Mouse (Mus musculus) WW6 (cell line): Measurements from ENCODE around the gene Arid5b.

Experiments
- DNase-seq: peaks from one replicate; pipeline ENCODE4 v3.0.0-alpha.2; 2013; ENCODE audit warnings: low read depth, low spot score

The Arid5b gene

DNA sequence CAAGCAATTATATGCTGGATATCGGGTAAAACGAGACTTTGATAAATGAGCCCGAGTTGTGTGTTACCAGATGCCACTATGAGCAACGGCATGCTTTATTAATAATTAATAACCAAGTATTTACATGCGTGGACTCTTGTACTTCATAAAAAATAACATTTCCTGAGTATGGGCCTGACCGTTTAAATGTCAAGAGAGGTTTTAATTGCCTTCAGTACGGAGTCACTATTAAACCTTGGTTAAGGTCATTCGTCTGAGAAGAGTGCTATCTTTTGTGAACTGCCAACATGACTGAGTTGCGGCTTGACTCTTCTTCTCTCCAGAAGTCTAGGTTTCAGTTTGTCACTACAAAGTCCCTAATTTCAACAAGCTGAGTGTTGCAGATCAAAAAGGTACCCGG lies 8.8 kb downstream of the Arid5b start:
- no peak for DNase-seq

DNA sequence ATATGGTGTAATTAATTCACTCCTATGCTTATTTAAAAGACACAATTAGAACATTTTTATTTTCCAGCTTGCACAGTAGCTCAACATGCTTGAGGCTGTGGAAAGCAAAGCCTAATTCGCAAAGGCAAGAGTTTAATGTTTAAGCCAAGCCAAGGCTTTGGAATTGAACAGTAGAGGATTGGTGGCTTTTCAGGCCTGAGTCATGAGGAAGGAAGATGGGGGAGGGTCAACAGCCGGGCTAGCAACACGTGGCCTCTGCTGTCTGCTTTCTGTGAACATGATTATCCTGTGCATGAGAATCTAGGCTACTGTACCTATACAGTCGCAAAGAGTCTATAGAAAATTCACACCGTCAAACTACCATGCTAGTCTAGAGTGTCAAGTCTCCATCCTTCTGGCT lies 9.9 kb downstream of the Arid5b start:
- DNase-seq = no peak

DNA sequence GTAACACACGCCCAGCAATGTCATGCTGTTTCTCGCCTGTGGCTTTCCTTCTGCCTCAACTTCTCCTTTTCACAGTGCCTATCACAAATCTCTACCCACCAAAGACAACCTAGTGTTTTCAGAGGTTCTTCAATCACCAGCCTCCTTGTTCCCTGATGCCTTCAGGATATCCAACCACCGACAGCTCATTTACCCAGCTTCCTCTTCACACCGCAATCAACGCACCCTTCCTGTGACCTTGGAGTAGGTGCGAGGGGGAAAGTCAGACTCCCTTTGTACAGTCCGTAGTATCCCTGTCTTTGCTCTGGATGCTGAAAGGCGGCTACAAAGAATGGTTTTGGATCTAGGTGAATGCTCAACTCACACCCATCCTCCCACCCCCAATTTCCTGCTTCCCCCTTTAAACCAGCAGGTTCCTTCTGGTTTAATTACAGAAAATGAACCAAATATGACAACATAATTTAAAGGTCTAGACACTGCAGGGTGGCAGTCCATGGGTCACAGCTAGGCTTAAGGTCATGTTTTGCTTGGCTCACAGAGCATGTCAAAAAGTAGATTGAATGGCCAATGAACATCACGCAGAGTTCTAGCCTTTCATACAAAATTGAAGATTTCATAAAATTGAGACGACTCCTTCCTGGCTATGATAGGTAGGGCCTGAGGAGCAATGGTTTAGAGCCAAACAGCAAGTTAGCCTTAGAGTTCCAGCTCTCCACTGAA lies 14.4 kb downstream of the Arid5b start:
- DNase-seq = no peak

DNA sequence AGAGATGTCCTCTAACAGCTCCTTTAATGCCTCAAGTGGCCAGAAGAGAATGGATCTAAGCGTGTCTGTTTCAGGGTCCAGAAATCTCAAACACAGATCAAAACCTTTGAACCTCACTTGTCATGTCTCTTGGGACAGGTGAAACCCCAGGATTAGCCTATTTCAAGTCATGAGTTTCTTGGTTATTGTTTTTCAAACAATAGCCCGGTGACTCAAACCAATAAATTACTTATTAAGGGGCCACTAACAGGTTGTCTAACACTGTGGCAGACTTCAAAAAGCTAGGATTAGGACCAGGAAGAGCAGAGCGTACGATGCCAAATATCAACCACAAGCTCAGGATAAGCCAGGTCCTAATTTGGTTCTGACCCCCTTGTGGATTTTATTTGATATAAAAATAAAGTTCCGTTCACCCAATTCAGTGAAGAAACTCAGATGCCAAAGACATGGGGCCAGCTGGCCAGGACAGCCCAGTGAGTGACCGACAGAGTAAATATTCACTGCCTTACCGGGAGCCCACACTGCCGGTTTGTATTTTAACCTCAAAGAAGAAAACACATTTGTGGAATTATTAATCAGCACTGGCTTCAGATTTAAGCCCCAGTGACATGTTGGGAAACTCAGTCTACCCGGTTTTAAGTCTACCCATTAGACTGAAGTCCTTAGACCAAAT lies 15.1 kb downstream of the Arid5b start:
- no peak for DNase-seq

DNA sequence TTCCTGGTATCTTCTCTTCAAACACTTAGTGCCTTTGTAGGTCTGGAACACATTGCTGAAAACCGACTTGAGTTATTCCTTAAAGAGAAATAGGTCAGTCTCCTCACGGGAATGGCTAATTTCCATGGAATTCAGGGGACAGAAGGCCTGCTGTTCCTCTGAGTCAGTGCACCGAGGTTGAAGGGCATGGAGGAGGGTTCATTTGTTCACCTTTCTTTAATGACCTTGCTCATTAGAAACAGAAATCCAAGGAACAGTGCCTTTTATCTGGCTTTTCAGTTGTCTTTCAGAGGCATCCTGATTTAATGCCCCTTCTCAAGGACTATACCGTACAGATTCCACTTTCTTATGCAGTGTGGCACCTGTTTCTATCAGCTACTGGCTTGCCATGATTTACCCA lies 18.9 kb downstream of the Arid5b start:
- DNase-seq = no peak

DNA sequence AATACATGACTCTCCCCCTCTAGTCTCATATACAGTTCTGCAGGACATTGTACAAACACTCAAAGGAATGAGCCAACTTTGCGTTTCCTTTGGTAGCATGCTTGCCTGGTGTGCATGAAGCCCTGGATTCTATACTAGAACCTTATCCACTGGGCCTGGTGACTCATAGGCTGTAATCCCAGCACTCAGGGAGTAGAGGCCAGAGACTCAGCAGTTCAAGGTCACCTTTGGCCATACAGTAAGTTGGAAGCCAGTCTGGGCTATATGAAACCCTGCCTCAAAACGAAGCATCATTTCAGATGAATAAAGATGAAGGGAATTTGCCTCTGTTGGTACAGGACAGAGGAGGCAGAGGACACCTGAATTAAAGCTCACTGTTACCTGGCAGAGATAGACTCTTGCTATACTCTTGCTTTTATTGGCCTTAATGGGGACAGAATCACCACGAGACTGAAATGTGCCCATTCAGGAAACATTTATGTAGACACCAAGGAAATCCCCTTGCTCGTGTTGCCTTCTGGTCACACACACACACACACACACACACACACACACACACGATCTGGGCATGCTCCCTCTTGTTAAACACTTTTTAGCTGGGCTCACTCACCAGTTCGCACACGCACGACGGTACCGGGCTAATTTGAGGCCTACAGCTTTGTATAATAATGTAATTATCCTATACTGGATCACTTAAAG lies 21.0 kb downstream of the Arid5b start:
- DNase-seq = no peak

DNA sequence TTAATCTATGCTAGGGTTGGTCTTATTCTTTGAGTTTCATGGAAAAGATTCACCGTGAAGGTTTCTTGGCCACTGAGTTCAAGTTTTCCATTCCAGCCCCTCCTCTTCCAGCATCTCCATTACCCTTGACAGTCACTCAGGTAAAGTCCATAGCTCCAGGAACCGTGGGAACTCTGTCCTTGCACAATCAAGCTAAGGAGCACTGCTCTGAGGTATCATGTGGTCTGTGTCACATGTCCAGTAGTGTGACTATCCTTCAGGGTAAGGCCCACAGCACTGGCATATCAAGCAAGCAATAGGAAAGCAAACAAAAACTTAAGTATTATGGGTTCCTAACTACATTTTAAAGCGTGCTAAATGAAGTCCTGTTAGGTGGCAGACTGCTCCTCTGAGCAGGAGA lies 22.4 kb downstream of the Arid5b start:
- no peak for DNase-seq

DNA sequence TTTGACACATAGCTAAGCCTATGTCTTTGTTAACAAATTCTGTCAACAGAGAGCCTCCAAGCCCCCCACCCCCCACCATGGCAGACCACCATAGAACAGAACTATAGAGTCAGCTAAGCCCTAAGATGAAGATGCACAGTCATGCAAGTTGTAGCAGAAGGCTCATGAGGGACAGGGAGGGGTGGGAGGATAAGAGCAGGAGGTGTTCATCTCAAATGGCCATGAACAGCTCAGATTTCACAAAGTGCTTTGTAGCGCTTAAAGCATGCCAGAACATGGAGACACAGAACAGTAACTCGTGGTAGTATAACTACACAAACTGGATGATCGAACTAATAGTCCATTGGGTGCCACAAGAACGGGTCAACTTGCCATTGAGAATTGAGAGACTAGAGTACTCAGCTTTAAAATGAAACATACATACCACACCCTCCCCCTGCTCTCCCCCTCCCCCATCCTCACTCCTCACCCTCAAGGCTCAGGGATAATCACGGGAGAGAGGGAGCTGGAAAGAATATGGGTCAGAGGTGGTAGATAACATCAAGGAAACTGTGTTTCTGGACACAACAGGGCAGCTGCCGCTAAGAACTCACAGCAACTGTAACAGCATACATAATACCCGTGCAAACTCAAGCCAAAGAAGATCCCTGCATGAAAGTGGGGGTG lies 25.0 kb downstream of the Arid5b start:
- no peak for DNase-seq

DNA sequence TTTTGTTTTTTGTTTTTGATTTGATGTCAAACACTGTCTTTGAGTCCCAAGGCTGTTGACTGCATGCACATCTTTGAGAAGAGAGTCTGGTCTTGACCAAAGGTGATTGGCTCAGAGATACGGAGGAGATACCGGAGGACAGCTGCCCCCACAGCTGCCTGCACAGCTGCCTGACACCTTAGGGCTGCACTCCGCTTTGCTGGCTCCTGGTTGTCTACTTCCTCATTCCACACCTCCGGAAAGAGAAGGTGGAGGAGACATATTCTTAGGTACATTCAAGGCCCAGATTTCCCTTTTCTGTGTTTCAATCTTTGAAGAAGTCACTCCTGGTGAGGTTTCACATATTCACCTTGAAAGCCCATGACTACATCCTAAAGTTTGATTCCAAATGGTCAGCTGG lies 25.9 kb downstream of the Arid5b start:
- DNase-seq = no peak

DNA sequence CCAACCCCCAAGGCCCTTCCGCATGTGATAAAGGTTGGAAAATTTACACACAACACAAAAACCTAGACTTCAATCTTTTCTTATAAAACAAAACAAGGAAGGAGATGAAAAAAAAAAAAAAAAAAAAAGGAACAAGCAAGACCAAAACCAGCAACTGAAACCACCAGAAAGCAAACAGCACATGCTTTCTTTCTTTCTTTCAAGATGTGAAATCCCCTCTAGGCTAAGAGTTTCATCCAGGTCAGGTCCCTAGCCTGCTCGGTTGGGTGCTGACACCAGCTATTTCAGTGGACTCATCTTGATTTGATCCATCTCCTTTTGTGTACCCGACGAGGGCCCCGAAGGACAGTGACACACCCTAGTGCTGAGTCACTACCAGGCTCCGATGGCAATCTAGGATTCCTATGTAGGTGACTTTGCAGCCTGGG lies 29.2 kb downstream of the Arid5b start:
- no peak for DNase-seq

DNA sequence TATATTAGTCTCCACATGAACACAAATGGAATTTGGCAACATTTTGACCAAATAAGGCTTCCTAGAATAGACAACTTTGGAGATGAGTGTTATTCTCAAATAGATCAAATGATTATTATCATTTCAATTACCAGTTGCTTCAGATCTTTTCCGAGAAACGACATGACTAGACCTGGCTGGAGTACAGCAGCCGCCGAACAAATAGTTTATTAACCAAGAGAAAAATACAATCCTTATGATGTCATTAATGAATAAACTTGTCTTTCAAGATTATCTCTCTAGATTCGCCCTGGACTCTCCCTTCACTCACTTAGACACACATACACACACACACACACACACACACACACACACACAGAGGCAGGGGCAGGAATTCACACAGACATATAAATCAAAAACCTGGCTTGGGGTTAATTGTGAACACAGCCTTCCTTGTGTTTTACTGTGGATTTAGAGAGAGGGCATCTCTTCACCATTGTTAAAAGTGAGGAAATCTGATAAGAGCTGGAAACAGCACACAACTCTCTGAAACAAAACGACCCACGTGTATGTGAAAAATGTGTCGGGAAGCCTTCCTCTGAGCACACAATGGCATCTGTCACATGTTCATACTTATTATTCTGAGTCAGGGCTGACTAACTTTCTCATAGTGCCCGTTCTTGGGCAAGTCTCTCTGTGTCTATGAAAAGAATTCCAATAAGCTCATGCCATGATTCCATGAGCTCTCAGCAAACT lies 30.1 kb downstream of the Arid5b start:
- no peak for DNase-seq

DNA sequence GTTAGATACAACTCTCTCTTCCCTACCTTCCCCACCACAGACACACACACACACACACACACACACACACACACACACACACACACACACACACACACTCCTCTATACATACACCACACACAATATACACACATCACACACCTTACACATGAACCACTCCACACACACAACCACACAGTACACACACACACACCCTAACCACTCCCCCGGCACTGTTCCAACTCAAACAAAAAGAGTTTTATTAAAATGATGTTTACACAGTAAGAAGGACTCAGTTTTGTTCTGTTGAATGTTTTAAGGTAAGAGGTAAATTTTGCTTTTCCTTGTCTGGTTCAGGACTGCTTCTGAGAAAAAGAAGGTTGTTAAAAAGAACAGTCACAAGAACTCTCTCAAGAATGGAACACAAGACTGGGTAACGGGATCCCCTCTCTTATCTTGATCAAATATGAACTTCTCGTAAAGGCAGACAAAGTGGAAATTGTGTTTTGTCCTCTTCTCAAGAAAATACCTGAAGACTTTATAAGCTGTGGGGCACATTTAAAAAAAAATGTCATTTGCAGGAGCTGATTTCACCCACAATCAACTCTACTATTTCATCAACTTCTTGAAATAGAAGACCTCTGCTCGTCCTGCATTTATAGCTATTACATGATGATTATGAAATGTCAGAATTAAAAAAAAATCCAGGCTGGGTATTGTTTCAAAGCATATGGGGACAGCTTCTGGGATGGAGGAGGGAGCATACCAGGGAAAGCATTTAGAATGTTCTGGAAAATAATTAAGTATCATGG lies 30.9 kb downstream of the Arid5b start:
- no peak for DNase-seq

DNA sequence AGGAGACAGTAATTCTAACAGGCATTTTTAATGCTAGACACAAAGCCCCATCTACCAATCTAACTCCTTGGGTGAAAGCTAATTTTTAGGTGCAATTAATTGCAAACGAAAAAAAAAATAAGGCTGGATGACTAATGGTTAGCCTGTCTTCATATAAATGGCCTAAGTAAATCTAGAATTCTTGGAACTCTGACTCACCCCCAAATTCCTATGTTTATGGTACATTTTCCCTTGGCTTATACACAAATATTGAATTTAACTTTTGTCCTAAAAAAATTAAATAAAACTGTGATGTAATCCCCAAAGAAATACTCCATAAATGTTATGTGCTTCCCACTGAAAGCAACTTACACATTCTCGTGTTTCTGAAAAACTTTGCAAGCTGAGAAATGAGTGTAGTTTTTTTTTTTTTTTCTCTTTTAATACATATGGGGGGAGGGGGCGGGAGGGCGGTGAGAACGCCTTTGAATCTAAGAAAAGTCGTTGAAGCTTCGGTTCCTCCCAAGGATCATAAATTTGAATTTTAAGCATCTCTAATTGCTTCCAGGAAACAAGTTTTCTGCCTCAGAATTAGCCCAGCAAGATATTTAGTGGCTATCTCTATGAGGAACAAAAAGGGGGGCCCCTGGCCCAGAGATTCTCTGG lies 31.8 kb downstream of the Arid5b start:
- no peak for DNase-seq

DNA sequence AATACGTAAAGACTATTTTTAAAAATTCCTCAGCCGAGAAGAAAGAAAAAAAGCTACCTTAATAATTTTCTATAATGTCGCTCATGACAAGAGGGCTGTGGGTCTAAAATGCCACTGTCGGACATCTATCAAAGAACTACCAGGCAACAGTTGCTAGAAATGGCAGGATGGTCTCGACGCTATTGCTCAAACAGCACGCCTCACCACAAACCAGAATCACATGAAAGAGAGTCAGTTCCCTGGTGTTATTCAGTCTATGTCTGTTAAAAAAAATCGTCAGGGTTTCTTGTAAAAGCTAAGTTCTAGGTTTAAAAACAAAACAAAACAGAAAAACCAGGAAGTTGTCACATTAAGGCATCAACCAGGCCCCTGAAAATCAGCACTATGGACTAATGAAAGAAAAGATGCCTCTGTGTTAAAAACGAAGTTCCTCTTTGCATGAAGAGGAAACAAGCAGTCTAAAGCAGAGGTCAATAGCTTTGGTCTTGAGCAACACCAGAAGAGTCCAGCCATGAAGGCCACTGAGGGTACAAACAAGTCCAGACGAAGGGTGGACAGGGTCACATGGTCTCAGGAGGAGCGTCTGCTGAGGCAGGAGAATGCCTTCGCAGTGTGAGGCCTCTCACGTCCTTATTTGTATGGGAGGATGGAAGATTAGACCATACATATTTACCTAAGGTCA lies 37.6 kb downstream of the Arid5b start:
- DNase-seq = no peak

DNA sequence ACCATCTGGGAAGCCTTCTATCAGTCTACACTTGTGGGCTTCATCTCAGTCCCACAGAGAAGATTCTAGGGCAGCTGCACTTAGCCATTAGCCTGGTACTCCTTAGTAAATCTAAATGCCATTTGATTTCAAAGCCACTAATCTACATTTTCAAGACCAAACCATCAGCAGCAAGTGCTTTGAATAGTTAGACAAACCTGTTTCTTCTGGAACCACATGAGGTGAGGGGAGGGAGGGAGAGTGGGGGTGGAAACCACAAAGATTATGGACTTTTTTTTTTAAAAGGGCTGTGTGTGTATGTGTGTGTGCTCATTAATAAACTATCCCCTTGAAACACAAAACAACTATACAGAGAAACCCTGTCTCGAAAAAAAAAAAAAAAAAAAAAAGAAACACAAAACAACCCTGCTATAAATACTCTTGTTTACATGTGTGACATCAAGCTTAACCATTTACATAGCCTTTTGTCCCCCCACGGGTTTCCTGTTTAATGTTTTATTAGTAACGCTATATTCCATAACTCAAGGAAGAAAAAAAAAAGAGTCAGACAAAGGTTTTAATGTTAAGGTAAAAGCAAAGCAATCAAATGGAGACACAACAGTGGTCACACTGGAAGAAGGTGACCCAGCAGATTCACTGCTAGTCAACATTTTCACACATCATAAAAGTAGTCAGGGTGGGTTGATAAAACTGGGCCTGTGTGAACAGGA lies 38.3 kb downstream of the Arid5b start:
- DNase-seq = no peak

DNA sequence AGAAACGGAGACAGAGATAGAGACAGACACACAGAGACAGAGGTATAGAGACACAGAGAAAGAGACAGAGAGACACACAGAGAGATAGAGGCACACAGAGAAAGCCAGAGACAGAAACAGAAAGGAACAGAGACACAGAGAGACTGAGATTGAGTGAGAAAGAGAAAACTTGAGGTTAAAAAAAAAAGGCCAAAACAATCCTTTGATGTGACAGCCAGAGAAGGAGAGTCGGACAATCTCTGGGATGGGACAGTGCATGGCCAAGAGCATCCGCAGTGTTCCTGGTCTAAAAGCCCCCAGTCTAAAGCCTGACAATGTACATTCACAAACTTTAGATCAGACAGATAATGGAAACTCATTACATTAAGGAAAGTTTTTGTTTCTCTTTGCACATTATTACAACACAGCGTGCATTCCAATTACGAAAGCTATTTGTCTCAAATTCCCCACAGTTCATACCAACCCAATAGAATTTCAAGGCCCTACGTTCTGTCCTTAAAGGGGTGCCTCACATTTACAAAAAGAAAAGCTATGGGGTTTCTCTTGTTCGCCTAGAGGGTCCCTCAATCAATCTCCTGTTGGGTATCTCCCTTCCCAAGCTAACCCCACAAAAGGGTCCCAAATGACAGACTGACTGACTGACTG lies 39.0 kb downstream of the Arid5b start:
- DNase-seq = no peak

DNA sequence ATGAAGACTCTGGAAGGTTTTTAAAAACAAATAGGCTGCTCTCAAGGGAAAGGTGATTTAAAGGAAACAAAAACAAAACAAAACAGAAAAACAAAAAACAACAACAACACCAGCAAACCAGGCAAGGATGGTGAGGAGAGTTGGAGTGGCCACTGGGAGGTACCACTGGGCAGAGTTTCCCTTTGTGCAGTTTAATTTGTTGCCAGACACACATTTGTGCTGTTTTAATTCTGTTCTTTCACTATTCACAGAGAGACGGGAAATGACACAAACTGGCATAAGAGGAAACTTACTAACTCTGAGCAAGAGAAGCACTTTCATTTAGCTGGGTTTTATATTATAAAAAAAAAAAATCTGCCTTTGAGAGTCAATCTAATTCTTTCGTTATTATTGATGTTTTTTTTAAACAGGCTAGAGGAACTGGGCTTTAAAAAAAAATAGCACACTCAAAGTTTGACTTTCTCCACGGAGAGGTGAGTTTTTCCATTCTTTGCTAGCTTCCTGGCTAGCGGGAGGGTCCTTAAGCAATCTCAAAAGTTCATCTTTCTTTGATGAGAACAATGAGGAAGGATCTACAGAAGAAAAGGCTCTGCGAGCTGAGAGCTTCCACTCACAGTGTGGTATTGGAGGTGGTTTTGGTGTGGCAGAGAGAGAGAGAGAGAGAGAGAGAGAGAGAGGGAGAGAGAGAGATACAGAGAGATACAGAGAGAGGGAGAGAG lies 39.7 kb downstream of the Arid5b start:
- no peak for DNase-seq

DNA sequence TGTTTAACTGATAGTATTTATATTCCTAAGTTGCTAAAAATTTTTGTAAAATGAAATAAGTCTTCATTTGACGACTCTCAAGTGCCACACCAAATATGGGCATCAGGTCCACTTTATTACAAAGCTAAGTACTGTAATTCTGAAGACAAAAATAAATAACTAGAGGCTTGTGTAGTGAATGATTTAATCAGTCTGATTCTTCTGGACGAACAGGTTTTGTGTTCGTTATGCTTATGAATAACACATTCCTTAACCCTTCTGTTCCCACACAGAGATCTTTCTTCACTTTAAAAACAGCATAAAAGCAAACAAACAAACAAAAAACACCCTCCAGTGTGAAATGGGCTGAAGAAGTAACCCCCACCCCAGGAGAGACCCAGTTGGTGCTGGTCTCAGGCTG lies 40.4 kb downstream of the Arid5b start:
- DNase-seq = no peak
